Mouse (Mus musculus) ES-Bruce4 (cell line): ENCODE data around the gene Lamtor2.

ENCODE experiments used
- CTCF ChIP-seq: IDR thresholded peaks from one replicate; pipeline ENCODE4 v1.8.1; 2011; ENCODE audit warnings: low read depth, low read length
- EP300 ChIP-seq: IDR thresholded peaks from 2 replicates; pipeline ENCODE4 v1.6.1; 2011; ENCODE audit warnings: low read depth, low read length; ENCODE audit not compliant: insufficient read depth
- POLR2A ChIP-seq: IDR thresholded peaks from one replicate; pipeline ENCODE4 v1.8.1; 2011; ENCODE audit warnings: low read length; ENCODE audit not compliant: insufficient read depth

- TF ChIP-seq CTCF (no peak), POLR2A (no peak), EP300 (no peak)
Observed at GRCm38 (mm10) chr3:88502031-88502571, 50.8 kb downstream of the Lamtor2 start.
